Mouse (Mus musculus) adrenal gland, adult (tissue): Measurements from ENCODE around the gene Coq8a.

Experiments used
- DNase-seq, 2 experiments: peaks; one replicate each; pipeline ENCODE4 v3.0.0; 2022 to 2023; ENCODE audit warnings: low spot score in 1 of 2; ENCODE audit not compliant: inconsistent age in 2 of 2

The Coq8a gene

GRCm38 (mm10) chr1:180198959-180199714 is at the start of gene Coq8a:
Coq8a (minus strand) TSS chr1:180199602.
- DNase-seq: no peak

- no peak for DNase-seq
These were observed 49.3 kb upstream of the Coq8a start for GRCm38 (mm10) chr1:180248593-180249146.

GRCm38 (mm10) chr1:180247901-180248300 is 48.5 kb upstream of the Coq8a start:
- DNase-seq: no peak

- peak; percentile 49 to 80 for DNase-seq
These were observed 46.5 kb upstream of the Coq8a start for GRCm38 (mm10) chr1:180245741-180246507.

GRCm38 (mm10) chr1:180231729-180232128 is 32.3 kb upstream of the Coq8a start:
- DNase-seq: no peak

- no peak for DNase-seq
These were observed 31.2 kb upstream of the Coq8a start for GRCm38 (mm10) chr1:180230580-180230979.

GRCm38 (mm10) chr1:180229906-180230305 is 30.5 kb upstream of the Coq8a start:
- no peak for DNase-seq

GRCm38 (mm10) chr1:180228854-180229253 is 29.5 kb upstream of the Coq8a start:
- no peak for DNase-seq

- DNase-seq: no peak
These were observed 27.4 kb upstream of the Coq8a start for GRCm38 (mm10) chr1:180226766-180227165.

- DNase-seq: peak; percentile 29 to 79
These were observed 26.9 kb upstream of the Coq8a start for GRCm38 (mm10) chr1:180226221-180226713.

GRCm38 (mm10) chr1:180225500-180226220 is 26.3 kb upstream of the Coq8a start:
- DNase-seq: peak in 1 of 2 experiments; percentile 59

GRCm38 (mm10) chr1:180222007-180222406 is 22.6 kb upstream of the Coq8a start:
- DNase-seq: no peak

GRCm38 (mm10) chr1:180220791-180221542 is 21.6 kb upstream of the Coq8a start:
- no peak for DNase-seq

- DNase-seq: no peak
These were observed 17.3 kb upstream of the Coq8a start for GRCm38 (mm10) chr1:180216541-180217276.

- peak; percentile 71 to 89 for DNase-seq
These were observed 15.6 kb upstream of the Coq8a start for GRCm38 (mm10) chr1:180215044-180215443.

- DNase-seq: no peak
These were observed 13.5 kb upstream of the Coq8a start for GRCm38 (mm10) chr1:180212911-180213310.

- peak; percentile 51 to 83 for DNase-seq
These were observed 11.4 kb upstream of the Coq8a start for GRCm38 (mm10) chr1:180210781-180211271.

GRCm38 (mm10) chr1:180210031-180210432 is 10.6 kb upstream of the Coq8a start:
- peak; percentile 80 to 94 for DNase-seq

- no peak for DNase-seq
These were observed 9.0 kb upstream of the Coq8a start for GRCm38 (mm10) chr1:180208370-180208769.
